Mouse (Mus musculus) right cerebral cortex, adult 18-20 months (tissue): ENCODE results near the gene Defb15.
A peak's percentile ranks its signal among the peaks of the same experiment; 100 is the strongest.
"Not testable (repeated sequence)": the region's sequence is repeated elsewhere in the genome, so short reads cannot be mapped to it uniquely, and the experiment has no call there.

ENCODE experiments used
- DNase-seq: peaks from one replicate; pipeline ENCODE4 v3.0.0; 2022; ENCODE audit warnings: mixed read lengths

Defb15 gene

GRCm38 (mm10) chr8:21932610-21933009, at the start of gene Defb15:
Gene Defb15 (minus strand): TSS chr8:21932710.
- no peak for DNase-seq

DNA sequence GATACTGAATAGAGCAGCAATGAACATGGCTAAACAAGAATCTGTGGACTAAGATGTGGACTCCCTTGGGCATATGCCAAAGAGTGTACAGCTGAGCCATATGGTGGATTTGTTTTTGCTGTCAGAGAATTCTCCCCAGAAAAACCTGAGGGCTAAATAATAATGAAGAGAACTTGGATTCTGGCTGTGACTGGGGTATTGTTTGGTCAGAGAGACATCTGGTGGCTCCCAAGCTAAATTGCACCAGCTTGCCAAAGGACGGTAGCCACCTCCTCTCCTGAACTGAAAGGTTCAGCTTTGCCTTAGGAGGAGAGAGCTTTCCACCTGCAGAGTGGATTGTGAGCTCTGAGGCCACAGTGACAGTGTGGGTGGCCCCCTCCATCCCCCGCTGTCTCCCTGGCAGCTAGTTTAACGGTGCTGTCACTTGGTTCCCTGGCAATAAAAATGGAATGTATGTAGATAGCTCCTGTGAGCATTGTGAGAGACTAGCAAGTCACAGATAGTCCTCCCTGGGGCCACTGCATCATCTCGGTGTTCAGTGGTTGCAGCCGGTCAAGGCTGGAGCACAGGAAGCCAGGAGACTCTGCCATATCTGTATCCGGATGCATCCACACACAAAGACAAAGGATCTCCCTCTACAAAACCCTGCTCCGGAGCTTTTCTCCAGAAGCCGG, 49.3 kb upstream of the Defb15 start:
- peak; percentile 33 for DNase-seq

DNA sequence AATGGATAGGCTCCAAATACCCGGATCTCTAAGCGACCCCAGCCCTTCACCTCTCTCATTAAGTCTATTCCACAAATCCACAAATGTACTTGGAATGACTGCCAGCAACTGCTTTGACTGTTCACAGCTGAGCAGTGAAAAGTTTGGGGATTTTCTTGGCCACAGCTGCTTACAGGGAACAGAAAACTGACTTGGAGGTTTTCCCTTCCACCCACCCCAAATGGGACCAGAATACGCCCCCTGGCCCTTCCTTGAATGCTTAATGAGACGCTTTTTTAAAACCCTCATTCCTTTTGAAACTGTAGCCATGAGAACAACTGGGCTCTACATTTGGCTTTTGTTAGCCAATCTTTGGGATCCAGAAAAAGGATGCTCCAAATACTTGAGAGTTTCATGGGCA, 45.7 kb upstream of the Defb15 start:
- peak; percentile 34 for DNase-seq

DNA sequence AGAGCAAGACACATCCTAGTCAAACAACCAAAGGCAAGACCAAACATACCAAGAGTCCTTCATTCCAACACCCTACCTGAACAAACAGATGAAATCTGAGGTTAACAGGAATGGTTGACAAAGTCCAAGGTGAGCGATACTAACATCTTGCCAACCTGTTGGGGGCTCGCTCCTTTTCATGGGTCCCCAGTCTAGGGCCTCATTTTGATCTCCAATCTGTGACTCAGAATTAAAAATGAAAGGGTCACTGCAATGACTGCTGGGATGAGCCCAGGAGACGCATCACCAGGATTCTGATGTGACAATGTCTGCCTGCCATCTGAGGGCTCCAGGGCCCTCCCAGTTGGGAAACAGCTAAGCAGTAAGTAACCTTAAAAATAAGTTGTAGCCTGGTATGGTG, 37.0 kb upstream of the Defb15 start, which contains the start of gene Ccdc70:
Gene Ccdc70, plus strand, starts transcription at position 301 of the 400 bp plus-strand sequence.
- no peak for DNase-seq

DNA sequence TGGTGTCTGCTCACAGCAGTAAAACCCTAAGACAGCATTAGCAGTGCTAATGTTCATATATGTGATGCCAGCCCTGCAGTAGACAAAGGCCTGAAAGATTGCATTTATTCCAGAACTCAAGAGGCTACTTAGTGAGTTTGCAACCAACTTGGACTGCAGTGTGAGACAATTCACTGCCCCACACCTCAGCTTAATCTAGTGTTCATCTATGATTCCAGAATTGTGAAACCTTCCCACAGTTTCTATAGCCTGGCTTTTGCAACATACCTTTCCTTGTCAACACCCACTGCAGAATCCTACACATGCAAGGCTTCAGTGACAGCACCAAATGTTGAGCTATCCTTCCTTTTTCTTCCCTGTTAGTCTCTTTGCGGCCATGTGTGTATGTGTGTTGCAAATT, 34.1 kb upstream of the Defb15 start:
- no peak for DNase-seq

- DNase-seq = no peak
Measured at GRCm38 (mm10) chr8:21958414-21958813, 25.9 kb upstream of the Defb15 start, which contains the start of gene Fam90a1a. Gene Fam90a1a (plus strand): TSS chr8:21958714.

- DNase-seq = no peak
Measured at GRCm38 (mm10) chr8:21956336-21956735, 23.8 kb upstream of the Defb15 start.

- peak; percentile 48 for DNase-seq
Measured at GRCm38 (mm10) chr8:21955321-21955720, 22.8 kb upstream of the Defb15 start.

GRCm38 (mm10) chr8:21947311-21948017, 15.0 kb upstream of the Defb15 start:
- no peak for DNase-seq

- no peak for DNase-seq
Measured at GRCm38 (mm10) chr8:21946462-21946861, 14.0 kb upstream of the Defb15 start, which contains the start of gene Defb13. Gene Defb13 (plus strand): TSS chr8:21946762.

GRCm38 (mm10) chr8:21938052-21938451, 5.5 kb upstream of the Defb15 start, which contains the start of gene Defb35:
Gene Defb35 (plus strand): TSS chr8:21938352.
- DNase-seq = not testable (repeated sequence)

DNA sequence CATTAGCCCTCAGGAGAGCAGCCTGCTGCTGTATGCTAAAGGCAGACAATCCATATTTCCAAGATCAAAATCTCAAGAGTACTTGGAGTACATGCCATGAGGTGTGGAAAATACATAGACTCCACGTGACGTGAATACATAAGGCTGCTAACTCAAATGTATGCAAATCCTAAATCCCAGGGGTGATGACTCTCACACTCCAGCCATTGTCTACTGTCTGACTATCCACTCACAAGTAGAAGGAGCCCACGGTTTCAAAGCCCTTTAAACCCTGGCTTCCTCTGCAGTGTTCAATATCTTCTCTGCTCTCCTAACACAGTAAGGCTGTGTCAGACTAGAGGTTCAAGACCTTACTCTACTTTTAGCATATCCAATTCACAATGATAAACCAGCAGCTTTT, 1.8 kb downstream of the Defb15 start:
- not testable (repeated sequence) for DNase-seq

- peak; percentile 33 for DNase-seq
Measured at GRCm38 (mm10) chr8:21915625-21916024, 16.9 kb downstream of the Defb15 start.

DNA sequence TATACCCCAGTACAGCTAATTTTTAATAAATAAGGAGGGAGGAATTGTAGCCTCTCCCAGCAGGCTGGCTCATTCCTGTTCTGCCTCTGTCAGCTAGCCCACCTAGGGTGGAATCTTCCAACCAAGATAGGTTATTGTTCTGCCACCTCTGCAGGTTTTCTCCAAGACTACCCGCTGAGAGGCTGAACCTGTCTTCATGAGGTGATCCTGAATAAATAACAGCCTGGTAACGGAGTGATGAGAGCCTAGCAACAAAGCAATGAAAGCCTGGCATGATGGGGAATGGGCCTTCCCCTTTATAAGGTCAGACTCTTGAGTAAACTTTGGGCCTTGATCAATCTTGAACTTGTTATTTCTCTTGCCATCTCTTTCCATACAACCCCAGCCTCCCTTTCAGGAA, 20.0 kb downstream of the Defb15 start:
- DNase-seq = no peak

GRCm38 (mm10) chr8:21911931-21912330, 20.6 kb downstream of the Defb15 start:
- DNase-seq = no peak

GRCm38 (mm10) chr8:21906290-21906689, 26.2 kb downstream of the Defb15 start, which contains the start of gene Defb11:
Gene Defb11 (minus strand): TSS chr8:21906412.
- not testable (repeated sequence) for DNase-seq

DNA sequence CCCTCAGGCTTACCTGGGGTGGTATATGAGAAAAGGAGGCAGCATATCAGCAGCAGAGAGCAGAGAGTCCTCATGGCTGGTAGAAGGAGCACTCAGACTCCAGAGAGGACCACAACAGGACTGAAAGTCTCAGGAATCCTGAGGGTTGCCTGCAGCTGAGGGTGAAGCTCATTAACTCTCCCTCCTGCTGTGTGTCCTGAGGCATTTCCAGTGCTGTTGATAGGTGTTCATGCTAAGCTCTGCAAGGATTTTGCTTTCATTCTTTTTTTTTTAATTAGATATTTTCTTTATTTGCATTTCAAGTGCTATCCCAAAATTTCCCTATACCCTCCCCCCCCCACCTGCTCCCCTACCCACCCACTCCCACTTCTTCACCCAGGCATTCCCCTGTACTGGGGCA, 47.2 kb downstream of the Defb15 start, which contains the start of gene Defb9:
Gene Defb9, minus strand, starts transcription at position 101 of the 400 bp plus-strand sequence.
- not testable (repeated sequence) for DNase-seq
